Mouse (Mus musculus) layer of hippocampus, adult 18-20 months (tissue): ENCODE data around the gene Ctsl. TPM values are rescaled to one million over a fixed set of nuclear protein-coding genes. Genes with fewer than 3 reads are reported as not detected.

Experiments used
- DNase-seq, 2 experiments: peaks; one replicate each; pipeline ENCODE4 v3.0.0; 2022; ENCODE audit warnings: low spot score in 2 of 2
- total RNA-seq, 2 experiments: library from RNA; stranded (reverse); gene quantifications; 2 replicates each; pipeline ENCODE4 v1.2.3; 2021

The Ctsl gene
- total RNA-seq, 2 experiments from 2014 or later: 94.1 to 102 TPM

- no peak for DNase-seq
Observed at GRCm38 (mm10) chr13:64314041-64314440, 56.6 kb downstream of the Ctsl start.

GRCm38 (mm10) chr13:64312916-64313289 lies 57.8 kb downstream of the Ctsl start:
- DNase-seq: no peak

GRCm38 (mm10) chr13:64312024-64312915 lies 58.4 kb downstream of the Ctsl start, which contains the start of gene Aaed1:
TSS of gene Aaed1 (minus strand) at chr13:64312710.
- DNase-seq: peak; percentile 74 to 95

GRCm38 (mm10) chr13:64311266-64311665 lies 59.4 kb downstream of the Ctsl start:
- no peak for DNase-seq

- no peak for DNase-seq
Observed at GRCm38 (mm10) chr13:64310585-64310984, 60.1 kb downstream of the Ctsl start.

- no peak for DNase-seq
Observed at GRCm38 (mm10) chr13:64309842-64310241, 60.8 kb downstream of the Ctsl start.

Other genes with a start within 250 kb of the Ctsl start
- under 1 TPM; 0.56 to 0.64 TPM for gene Slc35d2, start 241.5 kb downstream of the Ctsl start, total RNA-seq
- 10 to 100 TPM; 13.8 to 17.4 TPM for gene Zfp367, start 217.7 kb downstream of the Ctsl start, total RNA-seq
- gene Habp4, start 209.1 kb downstream of the Ctsl start, total RNA-seq: 100 to 1,000 TPM; 154 to 158 TPM
- 10 to 100 TPM; 11.2 to 13.1 TPM for gene Cdc14b, start 95.6 kb downstream of the Ctsl start, total RNA-seq
- gene Aaed1, start 58.2 kb downstream of the Ctsl start, total RNA-seq: 10 to 100 TPM; 17.8 to 19.0 TPM
- 10 to 100 TPM; 11.6 to 15.5 TPM for gene Cdk20, start 61.4 kb upstream of the Ctsl start, total RNA-seq
- gene Fam240b, start 126.9 kb upstream of the Ctsl start, total RNA-seq: not detected